Mouse (Mus musculus): Measurements from ENCODE around the gene Abcc4. TPM values are rescaled to one million over a fixed set of nuclear protein-coding genes. Genes with fewer than 3 reads are reported as not detected.

Gene Abcc4
- polyA plus RNA-seq, 1 experiment from 2014 or later, result 1.6 TPM

GRCm38 (mm10) chr14:118474226-118475099 is 231.6 kb downstream of the Abcc4 start:
- H3K36me3 ChIP-seq, result no peaks in the 10 kb centered on the region
- WGBS, result 12% methylated on average over 26 of the region's 26 CpGs
- H3K4me2 ChIP-seq (replicated peaks), result peak overlapping the region; percentile 99
- ATAC-seq, result peak; percentile 61
- H3K9me3 ChIP-seq, result peaks cover 3% of the 10 kb centered on the region; the same call in 1 of the 2 replicates
- peak overlapping the region; percentile 68 for H3K9ac ChIP-seq (replicated peaks)
- H3K27ac ChIP-seq, result no peak overlapping the region
- H3K4me3 ChIP-seq (replicated peaks), result peak overlapping the region; percentile 60
- peaks cover 31% of the 10 kb centered on the region for H3K27me3 ChIP-seq
- H3K4me1 ChIP-seq (replicated peaks), result peaks cover 22% of the 10 kb centered on the region

DNA sequence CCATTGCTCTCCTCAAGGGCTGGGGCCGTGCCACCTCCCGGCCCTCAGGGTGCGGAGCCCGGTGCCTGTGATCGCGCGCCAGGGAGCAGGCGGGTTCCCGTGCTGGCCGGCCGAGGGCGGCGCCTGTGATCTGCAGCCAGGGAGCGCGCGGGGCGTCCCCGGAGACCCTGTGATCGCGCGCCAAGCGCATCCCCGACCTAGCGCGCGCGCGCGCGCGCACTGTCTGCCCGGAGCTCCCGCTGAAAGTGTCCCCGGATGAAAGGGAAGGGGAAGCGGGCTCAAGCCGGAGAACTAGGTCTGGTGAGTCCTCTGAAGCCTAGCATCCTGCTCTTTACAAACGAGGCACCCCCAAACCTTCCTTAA is 232.2 kb downstream of the Abcc4 start:
- ATAC-seq, result peak; percentile 85

DNA sequence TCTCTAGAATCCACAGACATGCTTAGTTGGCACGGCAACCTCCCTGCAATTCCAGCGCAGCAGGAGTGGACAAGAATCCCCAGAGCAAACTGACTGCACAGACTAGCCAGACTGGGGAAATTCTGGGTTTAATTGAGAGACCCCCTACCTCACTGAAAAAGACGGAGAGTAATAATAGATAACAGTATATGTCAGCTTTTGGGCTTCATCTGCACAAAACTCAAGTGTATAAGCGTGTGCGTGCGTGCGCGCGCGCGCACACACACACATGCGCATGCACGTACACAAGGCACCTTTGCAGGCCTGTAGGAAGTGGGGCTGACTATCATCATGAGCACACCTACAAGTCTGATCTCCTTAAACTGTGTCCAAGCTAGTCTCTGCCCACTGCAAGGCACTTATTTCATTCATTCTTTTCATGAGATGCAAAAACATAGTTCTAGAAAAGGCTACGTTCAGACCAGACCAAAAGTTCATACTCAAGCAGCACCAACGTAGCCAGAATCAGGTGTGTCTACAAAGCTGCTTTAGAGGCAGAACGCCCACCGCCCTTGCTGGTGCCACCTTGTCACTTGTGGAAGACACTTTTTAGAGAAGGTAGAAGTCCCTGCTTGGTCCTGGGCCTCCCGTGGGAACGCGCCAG is 232.7 kb downstream of the Abcc4 start:
- H3K4me3 ChIP-seq (replicated peaks), result peak overlapping the region; percentile 60
- H3K27me3 ChIP-seq, result peaks cover 31% of the 10 kb centered on the region
- peak; percentile 69 for ATAC-seq
- H3K36me3 ChIP-seq, result no peaks in the 10 kb centered on the region
- peaks cover 3% of the 10 kb centered on the region; the same call in 1 of the 2 replicates for H3K9me3 ChIP-seq
- peaks cover 22% of the 10 kb centered on the region for H3K4me1 ChIP-seq (replicated peaks)
- peak overlapping the region; percentile 68 for H3K9ac ChIP-seq (replicated peaks)
- peak overlapping the region; percentile 99 for H3K4me2 ChIP-seq (replicated peaks)
- WGBS, result 8% methylated on average over 20 of the region's 20 CpGs
- no peak overlapping the region; the same call in 1 of the 2 replicates for H3K27ac ChIP-seq

More for the DNA sequence above, 232.2 kb downstream of the Abcc4 start:
- H3K9me3 ChIP-seq, result peaks cover 3% of the 10 kb centered on the region; the same call in 1 of the 2 replicates
- H3K27me3 ChIP-seq, result peaks cover 31% of the 10 kb centered on the region
- peak overlapping the region; percentile 99 for H3K4me2 ChIP-seq (replicated peaks)
- under 1% methylated on average over 30 of the region's 37 CpGs for WGBS
- H3K4me3 ChIP-seq (replicated peaks), result peak overlapping the region; percentile 60
- H3K36me3 ChIP-seq, result no peaks in the 10 kb centered on the region
- H3K27ac ChIP-seq, result no peak overlapping the region; the same call in 1 of the 2 replicates
- H3K4me1 ChIP-seq (replicated peaks), result peaks cover 22% of the 10 kb centered on the region
- peak overlapping the region; percentile 68 for H3K9ac ChIP-seq (replicated peaks)

- Histone ChIP-seq H3K9me3 (no peaks in the 10 kb centered on the region), H3K4me1 (replicated peaks) (no peaks in the 10 kb centered on the region), H3K4me2 (replicated peaks) (no peak overlapping the region), H3K36me3 (no peaks in the 10 kb centered on the region), H3K27ac (no peak overlapping the region), H3K9ac (replicated peaks) (no peak overlapping the region), H3K4me3 (replicated peaks) (no peak overlapping the region), H3K27me3 (peaks cover 4% of the 10 kb centered on the region; the same call in 1 of the 2 replicates)
- WGBS, result 96% methylated on average over 2 of the region's 2 CpGs
- no peak for ATAC-seq
These were observed 240.7 kb downstream of the Abcc4 start for GRCm38 (mm10) chr14:118465331-118465730.

DNA sequence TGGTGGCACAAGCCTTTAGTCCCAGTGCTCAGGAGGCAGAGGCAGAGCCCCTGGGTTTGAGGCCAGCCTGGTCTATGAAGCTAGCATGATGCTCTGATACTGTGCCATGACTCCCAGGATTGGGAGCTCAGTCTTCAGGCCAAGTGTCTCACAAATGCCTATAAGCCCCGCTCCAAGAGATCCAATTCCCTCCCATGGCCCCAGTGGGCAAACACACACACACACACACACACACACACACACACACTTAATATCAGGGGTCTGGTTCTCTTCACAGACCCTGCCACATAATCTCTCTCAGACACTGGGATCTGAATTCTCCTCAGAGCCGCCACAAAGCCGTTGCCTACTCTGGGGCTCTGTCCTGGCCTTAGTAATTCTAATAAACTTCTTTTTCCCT is 241.6 kb downstream of the Abcc4 start:
- no peak for ATAC-seq
- WGBS, result 89% methylated on average over 3 of the region's 3 CpGs
- Histone ChIP-seq H3K27me3 (no peaks in the 10 kb centered on the region), H3K9me3 (no peaks in the 10 kb centered on the region), H3K9ac (replicated peaks) (no peak overlapping the region), H3K36me3 (no peaks in the 10 kb centered on the region), H3K4me2 (replicated peaks) (no peak overlapping the region), H3K27ac (no peak overlapping the region), H3K4me3 (replicated peaks) (no peak overlapping the region), H3K4me1 (replicated peaks) (no peaks in the 10 kb centered on the region)

DNA sequence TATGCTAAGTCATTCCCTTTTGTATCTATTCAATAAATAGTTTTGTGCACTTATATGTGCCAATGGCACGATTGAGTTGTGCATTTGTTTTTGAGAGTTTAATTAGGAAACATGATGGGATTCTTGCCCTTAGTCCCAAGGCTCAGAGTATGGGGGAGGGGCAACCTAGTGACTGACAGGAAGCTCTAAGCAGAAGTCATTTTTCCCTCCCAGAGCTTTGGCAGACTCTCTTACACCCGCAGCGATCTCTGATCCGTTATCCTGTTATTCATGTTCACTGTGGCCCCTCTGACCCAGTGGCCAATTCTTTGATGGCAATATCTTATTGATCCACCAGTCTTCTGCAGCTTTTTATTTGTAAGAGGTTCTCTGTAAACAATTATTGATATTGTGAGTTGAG is 253.4 kb downstream of the Abcc4 start:
- WGBS, result 61% methylated on average over 4 of the region's 4 CpGs
- H3K9me3 ChIP-seq, result no peaks in the 10 kb centered on the region
- no peaks in the 10 kb centered on the region for H3K4me1 ChIP-seq (replicated peaks)
- no peak overlapping the region for H3K4me3 ChIP-seq (replicated peaks)
- H3K36me3 ChIP-seq, result no peaks in the 10 kb centered on the region
- no peak overlapping the region for H3K4me2 ChIP-seq (replicated peaks)
- no peak overlapping the region for H3K9ac ChIP-seq (replicated peaks)
- H3K27ac ChIP-seq, result no peak overlapping the region
- ATAC-seq, result no peak
- H3K27me3 ChIP-seq, result 0 out of 2 replicates have a peak, but pooled peaks cover 2% of the 10 kb centered on the region

DNA sequence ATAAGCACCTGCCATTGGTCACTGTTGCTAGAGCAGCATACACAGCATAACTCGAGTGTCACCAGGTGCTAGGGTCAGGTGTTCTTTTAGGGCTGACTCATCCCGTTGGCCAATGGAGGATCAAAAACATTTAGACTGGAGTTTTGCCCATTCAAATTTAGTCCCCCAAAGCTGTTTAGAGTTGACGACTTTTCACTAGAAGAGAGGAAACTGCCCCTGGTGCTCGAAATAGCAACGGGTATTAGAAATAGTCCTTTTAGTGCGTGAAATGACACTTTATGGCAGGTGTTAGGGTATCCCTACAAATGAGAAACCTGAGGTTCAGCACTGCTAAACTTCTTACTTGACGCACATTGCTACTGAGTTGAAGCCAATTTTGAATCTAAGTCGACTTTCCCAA is 265.9 kb downstream of the Abcc4 start:
- Histone ChIP-seq H3K9me3 (no peaks in the 10 kb centered on the region), H3K9ac (replicated peaks) (no peak overlapping the region), H3K27me3 (peaks cover 47% of the 10 kb centered on the region), H3K36me3 (no peaks in the 10 kb centered on the region), H3K4me2 (replicated peaks) (no peak overlapping the region), H3K4me3 (replicated peaks) (no peak overlapping the region), H3K27ac (no peak overlapping the region), H3K4me1 (replicated peaks) (peaks cover 24% of the 10 kb centered on the region)
- ATAC-seq, result no peak
- WGBS, result 84% methylated on average over 8 of the region's 8 CpGs

DNA sequence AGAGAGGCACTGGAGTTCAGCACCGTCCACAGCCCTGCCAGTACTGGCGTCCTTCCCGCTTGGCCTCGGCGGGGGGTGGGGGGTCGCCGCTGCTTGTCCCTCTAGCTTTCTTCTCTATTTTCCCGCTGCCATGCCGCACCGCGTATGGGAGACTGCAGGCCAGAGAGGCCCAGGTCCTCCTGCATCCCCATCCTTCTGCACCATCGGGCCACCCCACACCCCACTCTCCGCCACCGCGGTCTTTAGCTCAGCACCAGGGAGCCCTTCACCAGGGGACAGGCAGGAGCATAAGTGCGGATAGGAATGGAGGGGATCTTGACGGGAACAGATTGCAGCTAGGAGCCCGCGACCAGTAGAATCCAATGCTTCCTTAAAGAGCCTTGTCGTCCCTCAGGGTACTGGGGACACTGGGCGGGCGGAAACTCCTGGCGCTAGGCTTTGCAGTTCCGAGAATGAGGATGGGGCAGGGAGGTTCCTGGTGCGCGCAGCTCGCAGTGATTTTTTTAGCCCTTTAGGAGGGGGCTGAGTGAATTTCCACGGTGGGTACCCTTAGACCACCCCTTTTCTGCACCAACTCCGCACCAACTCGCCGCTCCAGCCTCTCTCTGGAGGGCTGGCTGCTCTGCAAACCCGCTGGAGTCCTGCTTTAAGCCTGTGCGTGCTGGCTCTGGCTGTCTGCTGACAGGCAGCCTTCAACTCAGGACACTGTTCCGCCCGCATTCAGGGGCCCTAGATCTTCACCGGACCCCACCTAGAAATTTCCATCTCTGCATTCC is 268.7 kb downstream of the Abcc4 start:
- peak overlapping the region; percentile 54 for H3K4me3 ChIP-seq (replicated peaks)
- H3K9ac ChIP-seq (replicated peaks), result peak overlapping the region; percentile 79
- peak; percentile 88 for ATAC-seq
- no peaks in the 10 kb centered on the region for H3K9me3 ChIP-seq
- H3K4me2 ChIP-seq (replicated peaks), result peak overlapping the region; percentile 95
- peaks cover 36% of the 10 kb centered on the region for H3K4me1 ChIP-seq (replicated peaks)
- peak overlapping the region; percentile 86 for H3K27ac ChIP-seq
- H3K36me3 ChIP-seq, result no peaks in the 10 kb centered on the region
- H3K27me3 ChIP-seq, result peaks cover 61% of the 10 kb centered on the region
- WGBS, result under 1% methylated on average over 36 of the region's 36 CpGs

- under 1% methylated on average over 31 of the region's 31 CpGs for WGBS
- peaks cover 58% of the 10 kb centered on the region for H3K27me3 ChIP-seq
- no peaks in the 10 kb centered on the region for H3K36me3 ChIP-seq
- no peaks in the 10 kb centered on the region for H3K9me3 ChIP-seq
- peak overlapping the region; percentile 95 for H3K4me2 ChIP-seq (replicated peaks)
- peaks cover 36% of the 10 kb centered on the region for H3K4me1 ChIP-seq (replicated peaks)
- peak overlapping the region; percentile 54 for H3K4me3 ChIP-seq (replicated peaks)
- peak overlapping the region; percentile 86 for H3K27ac ChIP-seq
- H3K9ac ChIP-seq (replicated peaks), result peak overlapping the region; percentile 79
- ATAC-seq, result peak; percentile 88
These were observed 269.2 kb downstream of the Abcc4 start for GRCm38 (mm10) chr14:118436791-118437155.

DNA sequence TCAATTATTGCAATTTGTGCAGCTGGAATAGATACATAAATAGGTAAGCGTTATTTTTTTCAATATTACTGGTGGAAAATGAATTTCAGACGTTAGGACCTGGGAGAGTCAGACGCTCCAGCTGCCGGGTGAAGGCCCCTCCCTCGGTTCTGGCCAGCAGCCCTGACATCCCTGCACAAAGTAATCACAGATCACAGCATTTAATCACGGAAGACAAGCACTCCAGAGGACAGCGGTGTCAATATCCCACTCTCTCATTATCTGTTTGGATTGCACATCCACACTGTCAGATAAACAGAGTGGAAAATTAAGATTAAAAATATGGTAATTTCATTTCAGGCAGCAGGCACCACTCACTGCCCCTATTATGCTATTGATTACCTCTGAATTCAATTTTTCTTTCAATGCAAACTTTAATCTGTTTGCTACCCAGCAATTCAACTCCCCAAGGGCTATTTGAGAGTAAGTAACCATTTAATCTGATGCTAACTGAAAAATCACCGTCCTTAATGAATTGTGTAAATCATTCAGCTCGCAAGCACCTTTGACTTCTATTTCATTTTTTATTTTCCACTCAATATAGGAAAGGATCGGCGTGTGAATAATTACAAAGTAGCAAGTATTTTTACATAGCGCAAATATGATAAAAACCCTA is 270.2 kb downstream of the Abcc4 start:
- Histone ChIP-seq H3K9ac (replicated peaks) (no peak overlapping the region), H3K36me3 (no peaks in the 10 kb centered on the region), H3K4me3 (replicated peaks) (no peak overlapping the region), H3K4me2 (replicated peaks) (peak overlapping the region; percentile 32; the same call in 1 of the 2 replicates), H3K27ac (no peak overlapping the region), H3K4me1 (replicated peaks) (peaks cover 36% of the 10 kb centered on the region), H3K27me3 (peaks cover 58% of the 10 kb centered on the region), H3K9me3 (no peaks in the 10 kb centered on the region)
- WGBS, result 6% methylated on average over 12 of the region's 12 CpGs
- peak; percentile 66 for ATAC-seq

DNA sequence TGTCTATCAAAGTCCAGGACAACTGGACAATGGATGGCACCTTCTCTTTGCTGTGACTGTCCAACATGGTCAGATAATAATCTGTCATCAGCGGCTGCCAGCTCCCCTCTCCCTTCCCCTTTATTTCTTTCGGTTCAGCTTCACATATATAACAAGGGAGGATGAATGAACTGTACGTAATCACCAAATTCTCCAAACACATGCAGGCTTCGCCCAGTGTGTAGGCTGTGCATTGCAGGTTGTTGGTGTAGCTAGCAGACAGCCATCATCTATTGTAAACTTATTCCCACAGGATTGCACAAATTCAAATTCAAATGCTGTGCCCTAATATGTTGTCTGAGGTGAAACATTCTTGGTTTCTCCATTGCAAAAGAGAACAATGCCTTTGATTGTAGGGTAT is 271.2 kb downstream of the Abcc4 start:
- peaks cover 36% of the 10 kb centered on the region for H3K4me1 ChIP-seq (replicated peaks)
- H3K4me3 ChIP-seq (replicated peaks), result no peak overlapping the region
- H3K27ac ChIP-seq, result no peak overlapping the region
- WGBS, result 44% methylated on average over 4 of the region's 4 CpGs
- H3K36me3 ChIP-seq, result no peaks in the 10 kb centered on the region
- 0 out of 2 replicates have a peak overlapping the region, but pooled peaks have one; percentile 0 for H3K4me2 ChIP-seq (replicated peaks)
- no peak overlapping the region for H3K9ac ChIP-seq (replicated peaks)
- no peak for ATAC-seq
- H3K27me3 ChIP-seq, result peaks cover 54% of the 10 kb centered on the region
- no peaks in the 10 kb centered on the region for H3K9me3 ChIP-seq

Measured in midbrain, embryonic 13.5 days (tissue).